Mouse (Mus musculus) CH12F3 (cell line): ENCODE data around the gene Ift80.
"Not testable (repeated sequence)": the region's sequence is repeated elsewhere in the genome, so short reads cannot be mapped to it uniquely, and the experiment has no call there.

Source experiments
- in situ Hi-C: fragments of 300-500 bp; cut with MboI; formaldehyde crosslinking; loops from 2 replicates; pipeline ENCODE4 v1.14.3; 2020; ENCODE audit warnings: low sequenced_read_pairs

Gene Ift80

GRCm38 (mm10) chr3:69004437-69005337 lies at the start of gene Ift80, which contains the start of gene Smc4:
TSS of gene Ift80 (minus strand) at chr3:69004570.
TSS of gene Smc4 (plus strand) at chr3:69004738.
- in situ Hi-C loops, result no loop called here

GRCm38 (mm10) chr3:69051894-69052293 lies 47.5 kb upstream of the Ift80 start:
- in situ Hi-C loops, result no loop called here

GRCm38 (mm10) chr3:69049011-69049410 lies 44.6 kb upstream of the Ift80 start:
- in situ Hi-C loops, result no loop called here

DNA sequence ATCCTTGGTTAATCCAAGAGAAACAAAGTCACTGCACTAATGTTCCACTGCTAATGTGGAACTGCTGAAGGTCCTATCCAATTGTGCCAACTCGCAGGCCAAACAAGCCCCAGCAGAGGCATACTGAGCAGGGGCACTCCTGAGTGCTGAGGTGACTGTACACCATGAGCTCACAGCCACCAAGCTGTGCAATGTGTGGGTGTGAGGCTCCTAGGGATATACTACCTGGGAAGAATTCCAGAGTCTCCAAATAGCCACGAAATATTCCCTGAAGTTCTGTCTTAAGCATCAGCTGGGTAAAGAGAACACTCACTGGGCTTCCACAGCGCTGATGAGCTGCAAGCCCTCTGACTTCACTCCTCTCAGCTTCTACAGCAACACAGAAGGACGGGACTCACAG lies 43.3 kb upstream of the Ift80 start:
- in situ Hi-C loops, result no loop called here

DNA sequence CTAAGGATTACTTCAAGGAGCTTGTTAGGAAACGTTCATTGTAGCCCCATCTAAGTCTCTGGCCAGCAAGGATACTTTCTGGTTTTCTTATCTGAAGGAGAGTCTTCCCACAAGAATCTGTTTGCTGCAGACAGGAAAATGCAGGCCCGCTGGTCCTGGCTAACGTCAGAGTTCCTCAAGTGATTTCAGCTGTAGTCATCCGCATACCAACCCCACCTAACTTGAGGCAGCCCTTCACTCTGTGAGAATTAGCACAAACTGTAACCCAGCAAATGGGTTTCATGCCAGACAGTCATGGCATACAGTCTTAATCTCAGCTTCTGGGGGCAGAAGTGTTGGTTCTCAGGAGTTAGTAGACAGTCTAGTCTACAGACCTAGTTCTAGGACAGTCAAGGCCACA lies 42.1 kb upstream of the Ift80 start:
- in situ Hi-C loops, result no loop called here

- in situ Hi-C loops, result no loop called here
These were observed 41.4 kb upstream of the Ift80 start for GRCm38 (mm10) chr3:69045750-69046149.

GRCm38 (mm10) chr3:69045400-69045703 lies 41.0 kb upstream of the Ift80 start:
- in situ Hi-C loops, result no loop called here

- in situ Hi-C loops, result no loop called here
These were observed 40.5 kb upstream of the Ift80 start, which contains the start of gene Trim59 for GRCm38 (mm10) chr3:69044645-69045399. TSS of gene Trim59 (minus strand) at chr3:69044755.

DNA sequence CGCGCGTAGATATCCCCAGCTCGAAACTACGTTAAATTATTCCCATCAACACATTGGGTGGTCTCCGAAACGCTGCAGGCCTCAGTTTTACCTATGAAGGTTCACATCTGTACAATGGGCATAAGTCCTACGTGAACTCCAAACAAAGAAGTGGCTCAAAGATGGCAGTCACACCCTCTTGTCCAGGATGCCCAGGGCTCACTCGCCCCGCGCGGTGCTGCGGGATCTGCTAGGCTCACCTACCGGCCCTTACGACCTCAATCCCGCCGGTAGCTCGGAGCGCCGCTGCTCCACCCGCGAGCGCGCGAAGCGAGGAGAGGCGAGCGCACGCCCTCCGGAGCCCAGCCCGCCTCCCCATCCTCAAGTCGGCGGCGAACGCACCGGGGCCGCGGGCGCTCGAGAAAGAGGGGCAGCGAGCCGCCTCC lies 39.8 kb upstream of the Ift80 start:
- in situ Hi-C loops, result no loop called here

GRCm38 (mm10) chr3:69041298-69041697 lies 36.9 kb upstream of the Ift80 start:
- in situ Hi-C loops, result no loop called here

GRCm38 (mm10) chr3:69040105-69040504 lies 35.7 kb upstream of the Ift80 start:
- in situ Hi-C loops, result no loop called here

DNA sequence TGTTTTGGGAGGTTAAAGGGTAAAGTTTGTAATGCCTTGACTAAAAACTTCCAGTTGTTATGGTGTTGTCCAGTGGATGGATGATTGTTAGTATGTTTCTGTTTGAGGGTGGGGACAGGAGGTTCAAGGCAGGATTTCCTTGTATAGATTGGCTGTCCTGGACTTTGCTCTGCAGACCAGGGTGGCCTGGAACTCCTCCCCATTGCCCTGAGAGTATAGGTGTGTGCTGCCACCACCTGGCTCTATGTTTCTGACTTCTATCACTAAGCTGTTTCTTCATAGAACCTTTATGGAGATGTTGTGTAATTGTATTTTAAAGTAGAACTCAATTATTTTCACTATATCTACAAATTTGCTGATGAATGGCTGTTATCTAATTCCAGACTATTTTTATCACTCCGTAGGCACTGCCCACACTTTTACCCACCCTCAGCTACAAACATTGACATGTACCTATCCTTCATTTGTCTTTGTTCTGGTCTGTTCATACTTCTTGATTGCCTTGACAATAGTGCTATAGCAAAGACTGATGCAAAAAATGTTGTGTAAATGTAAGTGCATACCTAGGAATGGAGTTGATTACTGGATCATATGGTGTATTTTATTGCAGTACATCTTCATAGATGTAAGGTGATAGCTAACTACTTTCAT lies 21.9 kb upstream of the Ift80 start:
- in situ Hi-C loops, result no loop called here

- in situ Hi-C loops, result no loop called here
These were observed 16.4 kb upstream of the Ift80 start for GRCm38 (mm10) chr3:69020764-69021163.

DNA sequence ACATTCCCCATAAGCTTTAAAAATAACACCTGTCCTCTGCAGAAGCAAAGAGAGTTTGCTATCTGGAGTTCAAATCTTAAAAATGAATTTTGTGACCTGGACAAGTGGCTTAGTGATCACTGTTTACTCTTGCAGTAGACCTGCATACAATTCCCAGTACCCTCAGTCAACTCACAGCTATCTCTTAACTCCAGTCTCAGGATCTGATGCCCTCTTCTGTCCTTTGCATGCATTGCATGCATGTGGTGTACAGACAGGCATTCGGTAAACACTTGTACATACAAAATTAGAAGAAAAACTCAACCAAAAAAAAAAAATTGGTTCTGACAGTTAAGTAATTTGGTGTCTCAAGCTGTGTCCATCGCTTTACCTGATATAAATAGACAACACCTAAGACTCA lies 15.9 kb upstream of the Ift80 start:
- in situ Hi-C loops, result no loop called here

GRCm38 (mm10) chr3:69018635-69019034 lies 14.3 kb upstream of the Ift80 start:
- in situ Hi-C loops, result not testable (repeated sequence)

GRCm38 (mm10) chr3:69017181-69017580 lies 12.8 kb upstream of the Ift80 start:
- in situ Hi-C loops, result no loop called here

DNA sequence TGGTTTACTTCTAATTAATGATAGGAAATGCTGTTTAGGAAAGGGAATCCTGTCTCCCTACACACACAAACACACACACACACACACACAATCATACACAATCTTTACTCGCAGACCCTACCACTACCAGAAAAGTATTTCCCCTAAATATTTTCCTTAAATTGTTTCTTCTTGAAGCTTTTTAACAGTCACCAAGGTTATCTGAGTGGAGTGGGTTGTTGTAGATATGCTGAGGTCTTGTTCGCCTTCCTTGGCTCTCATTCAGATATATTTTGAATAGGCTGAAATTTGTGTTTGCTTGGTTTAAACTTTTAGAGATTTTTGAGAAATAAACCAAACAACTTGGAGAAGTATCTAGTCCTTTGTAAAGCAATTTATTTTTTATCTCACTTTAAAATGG lies 4.5 kb upstream of the Ift80 start:
- in situ Hi-C loops, result no loop called here

GRCm38 (mm10) chr3:69006246-69006760 lies 1.9 kb upstream of the Ift80 start:
- in situ Hi-C loops, result no loop called here

- in situ Hi-C loops, result no loop called here
These were observed 1.2 kb upstream of the Ift80 start for GRCm38 (mm10) chr3:69005338-69006245.

- in situ Hi-C loops, result no loop called here
These were observed 324 bp downstream of the Ift80 start for GRCm38 (mm10) chr3:69004055-69004436.
